Mouse (Mus musculus) intestine, postnatal 0 days (tissue): Measurements from ENCODE around the gene Abca12. TPM values are rescaled to one million over a fixed set of nuclear protein-coding genes. Genes with fewer than 3 reads are reported as not detected.
A peak's percentile ranks its signal among the peaks of the same experiment; 100 is the strongest.

Source experiments
- ATAC-seq: fragments of 200-750 bp; cut with Nextera tagmentation; 2 replicates; pipeline ENCODE4 v1.8.0; 2017; ENCODE audit warnings: mild to moderate bottlenecking, moderate TSS enrichment, moderate library complexity
- H3K27ac ChIP-seq: fragments of 300-500 bp; sonication (generic); 2 replicates; pipeline ENCODE4 v1.5.1; 2014; ENCODE audit warnings: mild to moderate bottlenecking, low read depth, low read length, moderate library complexity
- H3K27me3 ChIP-seq: fragments of 300-500 bp; sonication (generic); replicated peaks from 2 replicates; pipeline ENCODE4 v1.6.1; 2014; ENCODE audit warnings: low read length, mixed read lengths; ENCODE audit not compliant: control insufficient read depth, insufficient read depth
- H3K36me3 ChIP-seq: fragments of 300-500 bp; sonication (generic); 2 replicates; pipeline ENCODE4 v1.6.1; 2014; ENCODE audit warnings: mild to moderate bottlenecking, moderate library complexity; ENCODE audit not compliant: control insufficient read depth, insufficient read depth
- H3K4me1 ChIP-seq: fragments of 300-500 bp; sonication (generic); replicated peaks from 2 replicates; pipeline ENCODE4 v1.6.1; 2014; ENCODE audit warnings: antibody characterized with exemption, low read length, mixed read lengths; ENCODE audit not compliant: control insufficient read depth, insufficient read depth
- H3K4me2 ChIP-seq: fragments of 300-500 bp; sonication (generic); replicated peaks from 2 replicates; pipeline ENCODE4 v1.6.1; 2014; ENCODE audit warnings: low read depth, mild to moderate bottlenecking, moderate library complexity
- H3K4me3 ChIP-seq: fragments of 300-500 bp; sonication (generic); 2 replicates; pipeline ENCODE4 v1.5.1; 2014; ENCODE audit warnings: low read depth, low read length
- H3K9ac ChIP-seq: fragments of 300-500 bp; sonication (generic); 2 replicates; pipeline ENCODE4 v1.6.1; 2014; ENCODE audit warnings: mild to moderate bottlenecking, low read depth, low read length
- H3K9me3 ChIP-seq: fragments of 300-500 bp; sonication (generic); 2 replicates; pipeline ENCODE4 v1.6.1; 2016; ENCODE audit warnings: mixed run types; ENCODE audit not compliant: control insufficient read depth
- CTCF ChIP-seq: sonication (generic); IDR thresholded peaks from 2 replicates; pipeline ENCODE4 v1.5.1; 2016; ENCODE audit warnings: low read depth, mild to moderate bottlenecking, control low read depth, antibody characterized with exemption, moderate library complexity
- WGBS: fragments of 180-500 bp; shearing (Covaris S2); extraction: QIAGEN DNeasy Blood & Tissue Kit; methylation state at CpG from one replicate; pipeline ENCODE4 v1.1.7; 2014; 5-methylcytosine and 5-hydroxymethylcytosine counted together
- polyA plus RNA-seq: library from polyadenylated mRNA; unstranded; fragments of >200 nt; fragmentation: Nextera tagmentation; extraction: Ambion mirVana; gene quantifications from 2 replicates; pipeline ENCODE4 v1.2.1, GENCODE M21; 2015

Abca12 gene
- polyA plus RNA-seq, 1 experiment from 2014 or later = 0.03 TPM

DNA sequence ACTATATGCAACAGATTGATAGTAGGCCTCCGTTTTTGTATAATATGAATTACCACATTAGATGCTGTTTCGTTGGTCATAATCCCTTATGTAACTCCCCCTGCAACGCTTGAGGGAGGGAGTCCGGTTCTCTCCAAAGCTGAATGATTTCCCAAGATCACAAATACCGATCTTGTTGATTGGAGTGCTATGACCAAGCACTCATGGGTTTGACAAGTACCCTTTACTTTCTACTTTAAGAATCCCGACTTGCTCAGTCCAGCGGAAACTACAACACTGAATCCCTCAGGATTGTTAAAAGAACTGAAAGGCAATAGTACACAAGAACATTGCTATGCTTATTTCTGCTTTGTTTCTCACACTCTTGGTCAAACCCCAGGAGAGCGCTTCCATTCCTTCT, 28.1 kb downstream of the Abca12 start:
- ATAC-seq = no peak
- 95% methylated on average over 8 of the region's 8 CpGs for WGBS

DNA sequence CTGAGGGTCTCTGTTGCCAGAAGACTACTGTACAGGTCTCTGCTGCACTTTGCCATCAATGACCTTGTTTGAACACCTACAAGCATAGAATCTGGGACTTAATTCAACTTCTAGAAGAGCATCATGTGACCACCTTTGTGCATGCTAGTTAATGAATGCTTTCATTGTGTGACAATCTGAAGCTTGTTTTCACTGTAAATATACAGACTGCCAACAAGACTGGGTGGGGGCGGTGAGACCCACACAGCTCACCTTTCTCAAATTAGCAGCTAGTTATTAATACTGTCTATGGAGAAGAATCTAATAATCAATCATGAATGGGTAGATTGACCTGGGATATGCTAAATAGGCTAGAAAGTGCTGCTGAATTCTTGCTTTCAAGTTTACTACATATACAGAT, 30.6 kb downstream of the Abca12 start:
- ATAC-seq = no peak
- Histone ChIP-seq H3K27ac (no peak overlapping the region), H3K4me3 (no peak overlapping the region), H3K4me1 (no peaks in the 10 kb centered on the region), H3K27me3 (no peaks in the 10 kb centered on the region), H3K9me3 (no peaks in the 10 kb centered on the region), H3K4me2 (no peak overlapping the region), H3K36me3 (no peaks in the 10 kb centered on the region), H3K9ac (no peak overlapping the region)
- TF ChIP-seq CTCF = no peak
- 81% methylated on average over 1 of the region's 1 CpGs for WGBS

More for the DNA sequence above, 28.1 kb downstream of the Abca12 start:
- Histone ChIP-seq H3K9ac (no peak overlapping the region), H3K4me3 (no peak overlapping the region), H3K4me2 (no peak overlapping the region), H3K36me3 (no peaks in the 10 kb centered on the region), H3K4me1 (no peaks in the 10 kb centered on the region), H3K9me3 (no peaks in the 10 kb centered on the region), H3K27me3 (no peaks in the 10 kb centered on the region), H3K27ac (no peak overlapping the region)
- no peak for TF ChIP-seq CTCF

DNA sequence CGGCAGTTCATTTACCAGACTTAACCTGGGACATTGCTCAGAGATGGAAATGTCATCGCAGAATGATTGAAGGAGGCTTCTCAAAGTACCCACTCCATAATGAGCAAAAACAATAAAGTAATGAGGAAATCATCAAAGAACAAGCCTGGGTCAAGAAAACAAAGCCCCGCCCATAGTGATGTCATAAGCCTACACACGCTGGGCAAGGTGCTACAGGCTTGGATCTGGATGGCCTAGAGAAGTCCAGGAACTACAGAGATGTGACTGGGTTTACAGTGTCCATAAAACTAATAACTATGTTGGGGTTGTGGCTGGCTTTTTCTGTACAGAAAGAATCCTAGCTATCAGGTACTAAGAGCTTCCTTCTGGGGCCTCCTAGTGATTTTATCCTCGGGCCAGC, 41.6 kb downstream of the Abca12 start:
- Histone ChIP-seq H3K36me3 (no peaks in the 10 kb centered on the region), H3K9me3 (no peaks in the 10 kb centered on the region), H3K27me3 (no peaks in the 10 kb centered on the region), H3K27ac (no peak overlapping the region), H3K4me1 (no peaks in the 10 kb centered on the region), H3K4me3 (no peak overlapping the region), H3K9ac (no peak overlapping the region), H3K4me2 (no peak overlapping the region)
- 71% methylated on average over 5 of the region's 5 CpGs for WGBS
- TF ChIP-seq CTCF = no peak
- peak; percentile 64; the same call in 1 of the 2 replicates for ATAC-seq

DNA sequence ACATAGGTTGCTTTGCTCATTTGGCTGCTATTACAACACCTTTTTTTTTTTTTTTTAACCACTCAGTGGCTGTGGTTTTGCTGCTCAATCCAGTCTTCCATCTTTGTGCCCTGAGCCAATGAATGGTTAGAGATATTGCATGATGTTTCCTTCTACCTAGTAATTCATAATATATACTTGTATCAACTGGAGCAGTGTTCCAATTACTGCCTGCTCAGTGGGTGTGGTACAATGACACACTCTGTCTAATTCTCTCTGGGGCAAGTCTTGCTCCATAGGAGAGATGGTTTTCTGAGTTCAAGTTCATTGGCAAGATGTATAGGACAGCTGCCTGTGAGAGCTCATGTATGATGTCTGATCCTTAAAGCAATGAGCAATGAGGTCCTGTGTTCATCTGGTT, 44.4 kb downstream of the Abca12 start:
- Histone ChIP-seq H3K36me3 (no peaks in the 10 kb centered on the region), H3K27me3 (no peaks in the 10 kb centered on the region), H3K9me3 (no peaks in the 10 kb centered on the region), H3K27ac (no peak overlapping the region), H3K4me2 (no peak overlapping the region), H3K4me1 (no peaks in the 10 kb centered on the region), H3K9ac (no peak overlapping the region), H3K4me3 (no peak overlapping the region)
- ATAC-seq = no peak
- TF ChIP-seq CTCF = no peak

DNA sequence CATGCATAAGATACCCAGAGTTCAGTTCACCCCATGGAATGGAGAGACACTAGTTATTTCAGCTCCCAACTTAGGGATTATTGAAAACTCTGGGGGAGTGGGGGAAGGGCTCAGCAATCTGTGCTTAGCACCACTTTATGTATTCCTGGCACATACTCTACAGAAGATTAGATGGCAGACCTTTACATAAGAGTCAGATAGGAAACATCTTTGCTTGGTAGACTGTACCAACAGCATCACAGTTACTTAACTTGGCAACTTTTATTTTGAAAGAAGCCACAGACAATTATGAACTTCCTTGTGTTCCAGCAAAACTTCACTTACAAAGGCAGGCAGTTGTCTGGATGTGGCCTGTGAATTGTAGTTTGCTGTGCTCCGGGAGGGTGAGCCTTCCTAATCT, 46.9 kb downstream of the Abca12 start:
- Histone ChIP-seq H3K4me2 (no peak overlapping the region), H3K9ac (no peak overlapping the region), H3K4me3 (no peak overlapping the region), H3K36me3 (no peaks in the 10 kb centered on the region), H3K27me3 (no peaks in the 10 kb centered on the region), H3K9me3 (no peaks in the 10 kb centered on the region), H3K27ac (no peak overlapping the region), H3K4me1 (no peaks in the 10 kb centered on the region)
- no peak for ATAC-seq
- 63% methylated on average over 1 of the region's 1 CpGs for WGBS
- no peak for TF ChIP-seq CTCF

DNA sequence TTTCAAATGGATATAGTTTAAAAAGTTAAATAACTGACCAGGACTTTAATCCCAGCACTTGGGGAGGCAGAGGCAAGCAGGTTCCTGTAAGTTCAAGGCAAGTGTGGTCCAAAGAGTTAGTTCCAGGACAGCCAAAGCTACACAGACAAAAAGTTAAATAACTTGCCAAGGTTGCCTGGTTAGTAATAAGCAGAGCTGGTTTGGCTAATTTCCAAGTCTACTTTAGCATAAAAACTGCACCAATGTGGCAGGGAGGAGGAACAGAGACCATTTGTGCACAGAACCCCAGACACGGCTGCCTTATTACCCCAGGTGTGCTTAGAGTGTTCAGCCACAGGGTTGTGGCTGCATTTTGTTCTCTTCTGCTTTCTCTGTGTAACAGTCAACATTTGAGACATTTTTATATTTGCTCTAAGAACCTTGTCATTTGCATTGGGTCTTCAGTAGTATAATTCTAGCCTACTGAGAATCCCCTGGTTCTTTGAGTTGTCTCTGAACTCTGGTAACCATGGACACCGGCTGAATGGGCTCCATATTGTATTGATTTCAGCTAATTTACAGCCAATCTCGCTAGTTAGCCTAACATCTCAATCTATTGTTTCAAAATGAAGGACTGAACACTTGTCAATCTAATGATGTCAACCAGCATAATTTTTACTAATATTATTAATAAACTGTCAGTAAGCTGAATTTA, 71.7 kb downstream of the Abca12 start:
- no peaks in the 10 kb centered on the region for H3K4me1 ChIP-seq
- no peaks in the 10 kb centered on the region for H3K36me3 ChIP-seq
- no peak overlapping the region for H3K27ac ChIP-seq
- WGBS = 82% methylated on average over 3 of the region's 3 CpGs
- H3K4me2 ChIP-seq = no peak overlapping the region
- H3K4me3 ChIP-seq = no peak overlapping the region
- H3K27me3 ChIP-seq = no peaks in the 10 kb centered on the region
- no peaks in the 10 kb centered on the region for H3K9me3 ChIP-seq
- TF ChIP-seq CTCF = no peak
- no peak for ATAC-seq
- H3K9ac ChIP-seq = no peak overlapping the region

DNA sequence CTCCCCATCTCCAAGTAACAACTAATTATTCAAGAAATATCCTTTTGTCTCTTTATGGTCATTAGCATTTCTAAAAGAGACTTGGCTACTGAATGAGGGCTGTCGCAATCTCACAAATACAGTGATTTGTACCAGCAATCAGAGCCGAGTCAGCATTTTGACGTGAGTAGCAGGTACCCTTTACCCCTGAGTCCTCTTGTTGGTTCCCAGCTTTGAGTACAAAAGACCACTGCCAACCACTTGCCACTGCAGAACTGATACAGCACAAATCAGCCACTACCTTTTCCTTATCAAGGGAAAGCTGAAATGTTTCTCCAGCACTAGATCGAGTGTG, 72.5 kb downstream of the Abca12 start:
- Histone ChIP-seq H3K9ac (no peak overlapping the region), H3K27ac (no peak overlapping the region), H3K4me1 (no peaks in the 10 kb centered on the region), H3K36me3 (no peaks in the 10 kb centered on the region), H3K4me2 (no peak overlapping the region), H3K4me3 (no peak overlapping the region), H3K27me3 (no peaks in the 10 kb centered on the region), H3K9me3 (no peaks in the 10 kb centered on the region)
- WGBS = 72% methylated on average over 4 of the region's 4 CpGs
- ATAC-seq = no peak
- TF ChIP-seq CTCF = no peak
